Mouse (Mus musculus): ENCODE measurements at regions not wholly inside any gene's neighbourhood (a gene's known extent, or its start where the extent isn't known, plus 50 kb on each side); places are given as distances from the start of the nearest gene placed in this dataset.
A peak's percentile ranks its signal among the peaks of the same experiment; 100 is the strongest.

GRCm38 (mm10) chr2:30525295-30525694 is 51.3 kb upstream of the Ier5l start:
- no peak for DNase-seq

- no peak for DNase-seq
Observed at GRCm38 (mm10) chr2:30525831-30526230, 51.8 kb upstream of the Ier5l start.

GRCm38 (mm10) chr2:30527495-30527894 is 53.5 kb upstream of the Ier5l start:
- peak; percentile 33 for DNase-seq

- no peak for DNase-seq
Observed at GRCm38 (mm10) chr2:30532948-30533347, 58.9 kb upstream of the Ier5l start.

GRCm38 (mm10) chr2:30533367-30533766 is 59.3 kb upstream of the Ier5l start:
- no peak for DNase-seq

- peak; percentile 14 for DNase-seq
Observed at GRCm38 (mm10) chr2:30534485-30534884, 60.4 kb upstream of the Cstad start.

GRCm38 (mm10) chr2:30539305-30539704 is 55.5 kb upstream of the Cstad start:
- DNase-seq, result no peak

GRCm38 (mm10) chr2:30541541-30541940 is 53.3 kb upstream of the Cstad start:
- no peak for DNase-seq

GRCm38 (mm10) chr2:30544782-30545435 is 49.9 kb upstream of the Cstad start:
- DNase-seq, result peak; percentile 59

Measured in thymus, postnatal 25 days (tissue).